Mouse (Mus musculus) ES-Bruce4 (cell line): ENCODE results near the gene Zfp984.
"Not testable (repeated sequence)": the region's sequence is repeated elsewhere in the genome, so short reads cannot be mapped to it uniquely, and the experiment has no call there.

Experiments used
- CTCF ChIP-seq: IDR thresholded peaks from one replicate; pipeline ENCODE4 v1.8.1; 2011; ENCODE audit warnings: low read depth, low read length
- EP300 ChIP-seq: IDR thresholded peaks from 2 replicates; pipeline ENCODE4 v1.6.1; 2011; ENCODE audit warnings: low read depth, low read length; ENCODE audit not compliant: insufficient read depth
- POLR2A ChIP-seq: IDR thresholded peaks from one replicate; pipeline ENCODE4 v1.8.1; 2011; ENCODE audit warnings: low read length; ENCODE audit not compliant: insufficient read depth

DNA sequence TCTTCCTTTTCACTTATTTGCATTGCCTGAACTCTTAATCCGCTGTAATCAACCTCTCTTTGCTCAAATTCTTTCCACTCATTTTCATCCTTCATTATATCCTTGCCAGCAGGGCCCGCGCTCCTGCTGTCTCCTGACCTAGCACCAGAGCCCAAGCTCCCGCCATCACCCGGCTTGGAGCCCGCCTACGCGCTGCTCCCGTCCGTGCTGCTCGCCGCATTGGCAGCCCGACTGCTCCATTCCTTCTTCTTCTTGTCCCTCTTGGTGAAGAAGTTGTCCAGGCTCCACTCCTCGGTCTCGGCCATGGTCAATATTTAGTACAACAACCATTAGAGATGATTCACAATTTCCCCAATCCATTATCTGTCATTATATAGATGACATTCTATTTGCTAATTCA is 63.3 kb downstream of the Zfp984 start:
- TF ChIP-seq CTCF, EP300, POLR2A: not testable (repeated sequence)
